Mouse (Mus musculus) liver, adult 10 weeks (tissue): ENCODE data around the gene Ppp1r26. TPM values are rescaled to one million over a fixed set of nuclear protein-coding genes. Genes with fewer than 3 reads are reported as not detected.

Experiments used
- polyA plus RNA-seq: library from polyadenylated mRNA; stranded (reverse); fragments of 350-450 nt; fragmentation: Illumina TruSeq; extraction: RNeasy Lipid Tissue Mini Kit (QIAGEN cat#74804); gene quantifications from one replicate; pipeline ENCODE4 v1.2.3, GENCODE M21; 2014; ENCODE audit warnings: low read depth, low replicate concordance

Gene Ppp1r26
- polyA plus RNA-seq: not detected

GRCm38 (mm10) chr2:28446515-28447314 lies at the start of gene Ppp1r26:
Ppp1r26 (plus strand) TSS chr2:28446800.

GRCm38 (mm10) chr2:28465836-28466518 lies 19.4 kb downstream of the Ppp1r26 start, which contains the start of gene 1700007K13Rik:
1700007K13Rik (minus strand) TSS chr2:28466332.

GRCm38 (mm10) chr2:28467860-28468485 lies 21.4 kb downstream of the Ppp1r26 start, which contains the start of gene Mrps2:
Mrps2 (plus strand) TSS chr2:28468066.

GRCm38 (mm10) chr2:28496671-28497070 lies 50.1 kb downstream of the Ppp1r26 start, which contains the start of gene Gbgt1:
Gbgt1 (plus strand) TSS chr2:28496891.

Other genes with a start within 250 kb of the Ppp1r26 start
- gene 1700007K13Rik, start 19.5 kb downstream of the Ppp1r26 start, polyA plus RNA-seq: not detected
- 51.8 TPM for gene Mrps2, start 21.3 kb downstream of the Ppp1r26 start, polyA plus RNA-seq
- not detected for gene Gbgt1, start 50.1 kb downstream of the Ppp1r26 start, polyA plus RNA-seq
- not detected for gene Gm10134, start 59.3 kb downstream of the Ppp1r26 start, polyA plus RNA-seq
- 0.61 TPM for gene Ralgds, start 66.3 kb downstream of the Ppp1r26 start, polyA plus RNA-seq
- gene Cel, start 116.6 kb downstream of the Ppp1r26 start, polyA plus RNA-seq: not detected
- gene Gtf3c5, start 137.0 kb downstream of the Ppp1r26 start, polyA plus RNA-seq: 1.2 TPM
- gene Gfi1b, start 175.2 kb downstream of the Ppp1r26 start, polyA plus RNA-seq: not detected
- 6.1 TPM for gene Tsc1, start 194.4 kb downstream of the Ppp1r26 start, polyA plus RNA-seq